8 mouse cellular contexts compared by ENCODE assay signal in genomic region chr6:39242718-39243471, GRCm38 (mm10). TPM values are rescaled to one million over a fixed set of nuclear protein-coding genes. Genes with fewer than 3 reads are reported as not detected.
DNase-seq lines count a peak whose midpoint lies in the region; ATAC-seq and TF ChIP-seq lines count a peak whose summit lies in the region.

No protein-coding gene starts in this region.

- peak; percentile 94 for ATAC-seq in forebrain, embryonic 13.5 days
- peak; percentile 94 for ATAC-seq in heart, postnatal 0 days (ENCODE audit: insufficient read depth, low read depth)

- H3K9me3 ChIP-seq in forebrain, embryonic 13.5 days (replicated peaks): no peaks in the 10 kb centered on the region
- H3K9me3 ChIP-seq in heart, postnatal 0 days (replicated peaks; ENCODE audit: control insufficient read depth, low read length): no peaks in the 10 kb centered on the region

- TF ChIP-seq POLR2A in lung, adult 2 months (IDR thresholded peaks at IDR 0.05; ENCODE audit: borderline replicate concordance, extremely low read depth, low read depth, low read length): no peak
- no peak for TF ChIP-seq POLR2A in thymus, adult 2 months (IDR thresholded peaks at IDR 0.05; ENCODE audit: control insufficient read depth, extremely low read depth, insufficient read depth, low read length, poor library complexity)

- H3K27me3 ChIP-seq in forebrain, embryonic 13.5 days: no peaks in the 10 kb centered on the region
- no peaks in the 10 kb centered on the region for H3K27me3 ChIP-seq in heart, postnatal 0 days (ENCODE audit: control insufficient read depth, insufficient read depth, low read length)
- H3K27me3 ChIP-seq in thymus, adult 2 months (ENCODE audit: control insufficient read depth, insufficient read depth, low read length): no peaks in the 10 kb centered on the region

- WGBS in forebrain, embryonic 13.5 days: 34% methylated on average over 8 of the region's 8 CpGs
- WGBS in heart, postnatal 0 days: 18% methylated on average over 8 of the region's 8 CpGs
- WGBS in lung, adult 2 months: 34% methylated on average over 8 of the region's 8 CpGs
- 85% methylated on average over 8 of the region's 8 CpGs for WGBS in thymus, adult 2 months

- DNase-seq in retina, adult 2 months (ENCODE audit: low read depth, low spot score): peak; percentile 25
- no peak for DNase-seq in retina, embryonic 14.5 days (ENCODE audit: low spot score)
- DNase-seq in heart, postnatal 0 days (ENCODE audit: low spot score): peak; percentile 89
- DNase-seq in kidney, postnatal 14 days: peak; percentile 91
- peak; percentile 57 for DNase-seq in lung, adult 2 months
- peak; percentile 78 for DNase-seq in ovary, postnatal 14 days (ENCODE audit: low spot score)
- no peak for DNase-seq in thymus, adult 2 months

- no peaks in the 10 kb centered on the region for H3K36me3 ChIP-seq in forebrain, embryonic 13.5 days (ENCODE audit: poor library complexity, severe bottlenecking)
- H3K36me3 ChIP-seq in heart, postnatal 0 days (replicated peaks; ENCODE audit: control insufficient read depth, insufficient read depth, low read length): no peaks in the 10 kb centered on the region
- H3K36me3 ChIP-seq in thymus, adult 2 months (ENCODE audit: control insufficient read depth, insufficient read depth, low read length): no peaks in the 10 kb centered on the region

- no peak overlapping the region for H3K9ac ChIP-seq in forebrain, embryonic 13.5 days
- H3K9ac ChIP-seq in heart, postnatal 0 days (replicated peaks; ENCODE audit: low read depth, low read length): no peak overlapping the region

- peak overlapping the region; percentile 83 for H3K27ac ChIP-seq in forebrain, embryonic 13.5 days
- H3K27ac ChIP-seq in heart, postnatal 0 days (ENCODE audit: low read depth): peak overlapping the region; percentile 70
- no peak overlapping the region for H3K27ac ChIP-seq in thymus, adult 2 months (ENCODE audit: control insufficient read depth, insufficient read depth, low read length)

- TF ChIP-seq EP300 in heart, postnatal 0 days (IDR thresholded peaks at IDR 0.05; ENCODE audit: low read depth): no peak

- H3K4me2 ChIP-seq in forebrain, embryonic 13.5 days: no peak overlapping the region
- H3K4me2 ChIP-seq in heart, postnatal 0 days (ENCODE audit: low read depth, low read length): 0 out of 2 replicates have a peak overlapping the region, but pooled peaks have one; percentile 0

- peaks cover 23% of the 10 kb centered on the region for H3K4me1 ChIP-seq in forebrain, embryonic 13.5 days
- peaks cover 19% of the 10 kb centered on the region for H3K4me1 ChIP-seq in heart, postnatal 0 days (ENCODE audit: control insufficient read depth, insufficient read depth)
- peaks cover 9% of the 10 kb centered on the region for H3K4me1 ChIP-seq in lung, adult 2 months (ENCODE audit: control insufficient read depth, insufficient read depth, low read length)
- H3K4me1 ChIP-seq in thymus, adult 2 months (replicated peaks; ENCODE audit: control insufficient read depth, insufficient read depth, low read length): peaks cover 3% of the 10 kb centered on the region; the same call in 1 of the 2 replicates

- peak; percentile 2; the same call in 1 of the 2 replicates for TF ChIP-seq CTCF in heart, postnatal 0 days (IDR thresholded peaks at IDR 0.05; ENCODE audit: low read depth)
- TF ChIP-seq CTCF in lung, adult 2 months (IDR thresholded peaks at IDR 0.05; ENCODE audit: insufficient read depth, low read length): no peak
- no peak for TF ChIP-seq CTCF in thymus, adult 2 months (IDR thresholded peaks at IDR 0.05; ENCODE audit: borderline replicate concordance, control insufficient read depth, extremely low read depth, insufficient read depth, low read length, poor library complexity)

- no peak overlapping the region for H3K4me3 ChIP-seq in forebrain, embryonic 13.5 days
- no peak overlapping the region for H3K4me3 ChIP-seq in heart, postnatal 0 days (ENCODE audit: low read depth, low read length)
- H3K4me3 ChIP-seq in lung, adult 2 months (replicated peaks; ENCODE audit: extremely low read depth, low read depth, low read length): no peak overlapping the region
- no peak overlapping the region for H3K4me3 ChIP-seq in thymus, adult 2 months (ENCODE audit: control insufficient read depth, insufficient read depth, low read length)

RNA-seq across cellular contexts. Expression of gene Kdm7a, which starts 36.3 kb away (rescaled TPM):
- polyA plus RNA-seq in forebrain, embryonic 13.5 days (2015; fragmentation: Nextera tagmentation; extraction: Ambion mirVana): 9.6 and 10.4 TPM in 2 replicates
- 9.0 and 10.1 TPM in 2 replicates for total RNA-seq in heart, postnatal 0 days (2014; rRNA removed; ENCODE audit: low replicate concordance)
- polyA plus RNA-seq in heart, postnatal 0 days (2015; fragmentation: Nextera tagmentation; extraction: Ambion mirVana): 3.5 and 4.0 TPM in 2 replicates
- polyA plus RNA-seq in lung, adult 2 months (2012; rRNA removed): 2.7 and 4.0 TPM in 2 replicates
- 3.5 and 3.7 TPM in 2 replicates for polyA plus RNA-seq in thymus, adult 2 months (2012; rRNA removed)

Comparison
In these comparisons a context has a peak if more than half of its experiments do, and no peak if none do; other contexts are left out.
1. DNase-seq: peak in retina, adult 2 months (single experiment), heart, postnatal 0 days (single experiment), kidney, postnatal 14 days (single experiment), lung, adult 2 months (single experiment) and ovary, postnatal 14 days (single experiment); none in retina, embryonic 14.5 days (single experiment) and thymus, adult 2 months (single experiment).